Mouse (Mus musculus) embryonic fibroblast, embryonic 13.5 days (primary cell): ENCODE data around the gene Vmn2r104. TPM values are rescaled to one million over a fixed set of nuclear protein-coding genes. Genes with fewer than 3 reads are reported as not detected.

Source experiments
- H3K27ac ChIP-seq: 2 replicates; pipeline ENCODE4 v1.5.1; 2012; ENCODE audit warnings: low read length, control low read depth, inconsistent platforms; ENCODE audit not compliant: insufficient read depth
- H3K4me1 ChIP-seq: 2 replicates; pipeline ENCODE4 v1.6.1; 2011; ENCODE audit warnings: low read length; ENCODE audit not compliant: control insufficient read depth, insufficient read depth
- H3K4me3 ChIP-seq: 2 replicates; pipeline ENCODE4 v1.5.1; 2011; ENCODE audit warnings: mild to moderate bottlenecking, control low read depth, low read length; ENCODE audit not compliant: insufficient read depth
- CTCF ChIP-seq: IDR thresholded peaks from 2 replicates; pipeline ENCODE4 v1.5.1; 2011; ENCODE audit warnings: mild to moderate bottlenecking, control low read depth, low read length, moderate library complexity, borderline replicate concordance; ENCODE audit not compliant: insufficient read depth
- POLR2A ChIP-seq: IDR thresholded peaks from 2 replicates; pipeline ENCODE4 v1.6.1; 2011; ENCODE audit warnings: low read depth, mild to moderate bottlenecking, control low read depth, low read length, moderate library complexity
- polyA plus RNA-seq: library from polyadenylated mRNA; stranded (reverse); fragments of >200 nt; gene quantifications from 2 replicates; pipeline ENCODE4 v1.2.4, GENCODE M21; 2011; ENCODE audit warnings: low read depth; ENCODE audit not compliant: missing spikeins, insufficient read length

Vmn2r104 gene
- polyA plus RNA-seq: not detected in 2 replicates

GRCm38 (mm10) chr17:20048236-20048635, at the start of gene Vmn2r104:
TSS of gene Vmn2r104 (minus strand) at chr17:20048336.
- Histone ChIP-seq H3K4me1 (no peaks in the 10 kb centered on the region), H3K27ac (no peak within 1 kb of the TSS), H3K4me3 (no peak within 1 kb of the TSS)
- TF ChIP-seq CTCF (no peak), POLR2A (no peak)

GRCm38 (mm10) chr17:20074090-20074489, 26.0 kb upstream of the Vmn2r104 start:
- TF ChIP-seq POLR2A (no peak), CTCF (no peak)
- Histone ChIP-seq H3K27ac (no peak overlapping the region), H3K4me1 (no peaks in the 10 kb centered on the region), H3K4me3 (no peak overlapping the region)

- TF ChIP-seq POLR2A: no peak
- no peak for TF ChIP-seq CTCF
- Histone ChIP-seq H3K4me3 (no peak overlapping the region), H3K27ac (no peak overlapping the region), H3K4me1 (no peaks in the 10 kb centered on the region)
Measured at GRCm38 (mm10) chr17:20071656-20072396, 23.7 kb upstream of the Vmn2r104 start.

Other genes with a start within 250 kb of the Vmn2r104 start
- not detected in 2 replicates for gene Fpr-rs7, start 65.9 kb upstream of the Vmn2r104 start, polyA plus RNA-seq
- gene Fpr-rs6, start 134.8 kb upstream of the Vmn2r104 start, polyA plus RNA-seq: not detected in 2 replicates
- gene Vmn2r105, start 186.7 kb upstream of the Vmn2r104 start, polyA plus RNA-seq: not detected in 2 replicates
- gene Vmn2r106, start 237.2 kb upstream of the Vmn2r104 start, polyA plus RNA-seq: not detected in 2 replicates